Comparison of ENCODE assay signal across 30 mouse cellular contexts in genomic region chr15:12807088-12807487, GRCm38 (mm10).
"Had no signal": no experiment of that assay in that cellular context is flagged by ENCODE, and none has a peak within 500 bp of the region (broad histone marks: within the 10 kb centered on the region; RNA-seq: fewer than 3 reads in every experiment).

No protein-coding gene starts in this region.

- H3K4me3 ChIP-seq: heart, adult 2 months; heart, embryonic 10.5 days; heart, embryonic 12.5 days; heart, embryonic 13.5 days; heart, embryonic 15.5 days; hindbrain, embryonic 10.5 days; hindbrain, embryonic 12.5 days; hindbrain, embryonic 13.5 days; hindbrain, embryonic 15.5 days; intestine, embryonic 15.5 days; layer of hippocampus, adult 2 months; left cerebral cortex, adult 2 months had no signal

- ATAC-seq: hindbrain, embryonic 16.5 days; hindbrain, postnatal 0 days; inflammation-experienced regulatory T-cells, adult 6 months; intestine, embryonic 15.5 days; intestine, embryonic 16.5 days; intestine, postnatal 0 days had no signal

- H3K9ac ChIP-seq: heart, embryonic 12.5 days; heart, embryonic 13.5 days; heart, embryonic 15.5 days; hindbrain, embryonic 12.5 days; hindbrain, embryonic 13.5 days; hindbrain, embryonic 14.5 days; hindbrain, embryonic 15.5 days; intestine, embryonic 15.5 days had no signal

- H3K4me2 ChIP-seq: heart, embryonic 11.5 days; heart, embryonic 12.5 days; heart, embryonic 13.5 days; heart, embryonic 15.5 days; hindbrain, embryonic 12.5 days; hindbrain, embryonic 13.5 days; hindbrain, embryonic 14.5 days; hindbrain, embryonic 15.5 days; intestine, embryonic 15.5 days had no signal

- H3K4me1 ChIP-seq: heart, embryonic 10.5 days; heart, embryonic 12.5 days; heart, embryonic 13.5 days; heart, embryonic 15.5 days; hindbrain, embryonic 10.5 days; hindbrain, embryonic 12.5 days; hindbrain, embryonic 13.5 days; hindbrain, embryonic 15.5 days; intestine, embryonic 15.5 days had no signal

- H3K27ac ChIP-seq: heart, adult 2 months; heart, embryonic 10.5 days; heart, embryonic 13.5 days; heart, embryonic 15.5 days; hindbrain, embryonic 10.5 days; hindbrain, embryonic 12.5 days; hindbrain, embryonic 13.5 days; hindbrain, embryonic 14.5 days; hindbrain, embryonic 15.5 days; hindbrain, postnatal 0 days; intestine, embryonic 15.5 days; layer of hippocampus, adult 2 months; left cerebral cortex, adult 2 months had no signal

- DNase-seq: heart, adult 2 months; heart, postnatal 14 days; heart, postnatal 36 days; heart, postnatal 4 days; kidney, adult 11 months; kidney, adult 18-20 months; kidney, adult 2 months; kidney, postnatal 14 days; kidney, postnatal 25 days; kidney, postnatal 36 days; layer of hippocampus, adult 9-11 months; layer of hippocampus, postnatal 36 days had no signal

- H3K27me3 ChIP-seq: heart, embryonic 12.5 days; heart, embryonic 13.5 days; heart, embryonic 15.5 days; hindbrain, embryonic 12.5 days; hindbrain, embryonic 13.5 days; hindbrain, embryonic 15.5 days; intestine, embryonic 15.5 days had no signal

- H3K9me3 ChIP-seq: heart, embryonic 10.5 days; heart, embryonic 12.5 days; heart, embryonic 13.5 days; heart, embryonic 15.5 days; hindbrain, embryonic 10.5 days; hindbrain, embryonic 12.5 days; hindbrain, embryonic 13.5 days; hindbrain, embryonic 15.5 days; intestine, embryonic 15.5 days had no signal
